Mouse (Mus musculus) CD8-positive naive resting alpha-beta T cell, adult 2 months (primary cell): ENCODE measurements around the gene Phf8.
"Not testable (repeated sequence)": the region's sequence is repeated elsewhere in the genome, so short reads cannot be mapped to it uniquely, and the experiment has no call there.

Experiments used
- DNase-seq, 2 experiments: peaks; one replicate each; pipeline ENCODE4 v3.0.0; 2022; ENCODE audit warnings: low read depth in 2 of 2, low spot score in 2 of 2

The Phf8 gene

DNA sequence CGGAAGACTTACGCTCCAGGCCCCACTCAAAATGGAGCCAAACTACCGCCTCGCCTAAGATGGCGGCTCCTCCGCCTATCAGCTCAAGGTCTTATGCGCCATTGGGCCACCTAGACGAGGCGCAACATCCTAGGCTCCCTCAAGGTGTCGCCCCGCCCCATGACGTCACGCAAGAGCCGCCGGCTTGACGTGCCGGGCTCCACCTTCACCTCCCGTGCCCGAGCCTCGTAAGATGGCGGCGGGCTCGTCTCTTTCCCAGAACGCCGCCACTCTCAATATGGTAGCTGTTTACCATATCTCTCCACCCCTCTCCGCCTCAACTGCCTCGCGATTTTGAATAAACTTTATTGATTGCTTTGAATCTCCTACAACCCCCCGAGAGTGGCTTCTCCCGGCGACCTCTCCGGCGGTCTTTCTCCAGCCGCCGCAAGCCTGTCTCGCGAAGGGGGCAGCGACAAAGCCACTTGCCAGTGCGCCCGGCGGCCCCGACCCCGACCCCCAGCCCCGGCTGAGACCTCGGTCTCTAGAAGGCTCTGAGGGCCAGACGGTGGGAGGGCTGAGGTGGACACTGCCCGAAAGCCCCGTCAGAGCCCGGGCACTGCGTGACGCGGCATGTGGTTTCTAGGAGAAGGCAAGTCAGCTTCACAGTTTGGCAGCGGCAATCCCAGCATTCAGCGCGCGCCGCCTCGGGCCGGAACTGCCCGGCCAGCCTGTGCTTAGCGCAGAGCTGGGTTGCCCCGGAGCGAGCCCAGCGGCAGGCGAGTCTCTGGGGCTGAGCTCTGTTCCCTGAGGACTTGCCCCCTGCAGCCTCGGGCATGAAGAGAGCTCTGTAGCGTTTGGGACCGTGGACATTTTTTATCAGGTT, at the start of gene Phf8:
Gene Phf8 (plus strand): TSS at position 215 of the 865 bp plus-strand sequence.
- DNase-seq: peak; percentile 92 to 93

DNA sequence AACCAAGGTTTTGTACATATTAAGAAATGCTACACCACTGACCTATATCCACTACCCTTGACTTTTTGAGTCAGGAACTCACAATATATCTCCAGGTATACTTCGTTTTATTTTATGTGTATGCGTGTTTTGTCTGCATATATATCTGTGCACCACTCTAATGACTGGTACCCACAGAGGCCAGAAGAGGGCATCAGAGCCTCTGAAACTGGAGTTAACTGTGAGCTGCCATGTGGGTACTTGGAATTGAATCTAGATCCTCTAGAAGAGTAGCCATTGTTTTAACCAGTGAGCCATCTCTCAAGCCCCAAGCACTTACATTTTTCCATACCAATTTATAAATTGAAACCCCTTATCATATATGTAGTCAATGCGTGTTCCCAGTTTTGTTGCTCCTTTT, 32.3 kb upstream of the Phf8 start:
- DNase-seq: no peak

DNA sequence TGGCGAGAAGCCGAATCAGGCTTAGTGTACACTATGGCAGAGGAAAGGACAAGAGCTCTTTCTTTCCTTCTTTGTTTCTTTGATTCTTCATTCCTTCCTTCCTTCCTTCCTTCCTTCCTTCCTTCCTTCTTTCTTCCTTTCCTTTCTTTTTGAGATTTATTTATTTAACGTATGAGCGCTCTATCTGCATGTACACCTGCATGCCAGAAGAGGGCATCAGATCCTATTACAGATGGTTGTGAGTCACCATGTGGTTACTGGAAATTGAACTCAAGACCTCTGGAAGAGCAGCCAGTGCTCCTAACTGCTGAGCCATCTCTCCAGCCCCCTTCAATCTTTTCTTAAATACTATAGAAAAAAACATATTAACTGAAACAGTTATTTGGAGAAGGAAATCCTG, 27.2 kb upstream of the Phf8 start:
- not testable (repeated sequence) for DNase-seq

DNA sequence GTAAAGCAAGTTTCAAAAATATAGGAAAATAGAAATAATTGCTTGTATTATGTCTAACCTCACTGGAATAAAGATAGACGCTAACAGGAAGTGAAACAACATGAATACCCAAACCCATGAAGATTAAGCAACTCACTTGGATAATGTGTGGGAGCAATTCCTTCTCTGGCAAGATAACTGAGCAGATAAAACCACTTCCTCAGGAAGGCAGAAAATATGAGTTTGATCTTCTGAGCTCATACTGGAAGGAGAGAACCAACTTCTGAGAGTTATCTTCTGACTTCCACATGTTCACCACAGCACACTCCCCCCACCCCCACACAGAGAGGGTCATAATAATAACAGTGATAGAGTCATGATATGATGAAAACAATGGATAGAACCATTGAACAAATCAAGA, 23.9 kb upstream of the Phf8 start:
- DNase-seq: no peak

- no peak for DNase-seq
These were observed 11.9 kb upstream of the Phf8 start for GRCm38 (mm10) chrX:151508536-151508935.

DNA sequence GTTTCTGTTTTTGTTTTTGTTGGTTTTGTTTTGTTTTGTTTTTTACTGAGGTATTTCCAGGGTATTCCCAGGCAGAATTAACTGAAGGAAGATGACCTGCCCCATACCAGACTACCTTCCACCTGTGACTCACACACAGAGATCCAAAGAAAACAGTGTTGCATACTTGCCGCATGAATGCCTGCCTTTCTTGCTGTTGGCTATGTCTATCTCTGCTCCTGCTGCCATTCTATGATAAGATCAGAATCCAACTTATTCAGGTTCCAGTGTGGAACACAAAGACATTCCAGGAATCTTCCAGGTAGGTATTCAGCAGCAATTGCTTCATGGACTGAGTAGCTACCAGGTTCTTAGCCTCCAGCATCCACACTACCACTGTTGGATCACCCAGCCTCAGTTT, 10.6 kb upstream of the Phf8 start:
- no peak for DNase-seq

DNA sequence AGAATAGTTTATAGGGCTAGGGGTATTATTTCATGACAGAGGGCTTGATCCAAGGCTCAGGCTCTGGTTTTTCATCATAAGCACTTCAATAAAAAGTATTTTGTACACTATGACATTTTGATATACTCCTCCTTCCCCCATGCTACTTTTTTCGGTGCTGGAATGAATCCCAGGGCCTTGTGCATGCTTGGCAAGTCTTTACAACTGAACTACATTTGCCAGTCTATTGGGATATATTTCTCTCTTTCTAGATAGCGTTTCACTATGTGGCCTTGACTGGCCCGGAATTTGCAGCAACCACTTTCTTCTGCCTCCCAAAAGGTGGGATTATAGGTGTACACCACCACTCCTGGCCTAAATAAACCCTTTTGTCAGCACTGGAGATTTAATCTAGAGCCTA, 7.4 kb upstream of the Phf8 start:
- DNase-seq: no peak

DNA sequence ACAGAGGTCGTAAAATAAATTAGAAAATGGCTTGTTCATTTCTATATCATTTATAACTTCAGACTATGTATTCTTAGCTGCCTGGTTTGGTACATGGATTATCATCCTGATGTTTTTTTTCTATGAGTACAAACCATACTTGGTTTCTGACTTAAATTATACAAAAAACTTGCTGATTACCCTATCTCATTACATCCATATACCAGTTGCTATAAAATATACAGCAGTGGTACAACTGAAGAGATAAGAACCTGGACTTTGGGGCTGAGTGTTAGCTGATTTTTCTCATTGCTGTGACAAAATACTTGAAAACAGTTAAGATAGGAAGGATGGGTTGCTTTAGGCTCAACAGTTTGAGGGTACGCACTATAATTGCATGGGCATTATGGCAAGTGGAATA, 6.8 kb upstream of the Phf8 start:
- DNase-seq: no peak

- no peak for DNase-seq
These were observed 2.3 kb upstream of the Phf8 start for GRCm38 (mm10) chrX:151518181-151518580.

DNA sequence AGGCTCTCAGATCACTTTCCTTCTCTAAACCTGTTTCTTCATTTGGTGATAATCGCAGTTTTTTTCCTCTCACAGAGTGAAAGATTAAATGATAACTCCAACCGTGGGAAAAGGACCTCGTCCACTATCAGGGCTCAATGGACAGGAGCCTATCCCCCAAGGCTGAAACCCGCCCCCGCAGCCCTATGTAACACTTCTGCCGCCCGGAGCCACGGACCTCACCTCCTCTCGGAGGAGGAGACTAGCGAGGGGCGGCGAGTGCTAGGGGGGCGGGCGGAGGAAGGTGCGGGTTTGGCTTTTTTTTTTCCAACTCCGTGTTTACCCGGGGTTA, 380 bp upstream of the Phf8 start:
- no peak for DNase-seq

GRCm38 (mm10) chrX:151521786-151522522, 1.5 kb downstream of the Phf8 start:
- DNase-seq: peak in 1 of 2 experiments; percentile 5

- DNase-seq: no peak
These were observed 32.9 kb downstream of the Phf8 start for GRCm38 (mm10) chrX:151553356-151553755.

DNA sequence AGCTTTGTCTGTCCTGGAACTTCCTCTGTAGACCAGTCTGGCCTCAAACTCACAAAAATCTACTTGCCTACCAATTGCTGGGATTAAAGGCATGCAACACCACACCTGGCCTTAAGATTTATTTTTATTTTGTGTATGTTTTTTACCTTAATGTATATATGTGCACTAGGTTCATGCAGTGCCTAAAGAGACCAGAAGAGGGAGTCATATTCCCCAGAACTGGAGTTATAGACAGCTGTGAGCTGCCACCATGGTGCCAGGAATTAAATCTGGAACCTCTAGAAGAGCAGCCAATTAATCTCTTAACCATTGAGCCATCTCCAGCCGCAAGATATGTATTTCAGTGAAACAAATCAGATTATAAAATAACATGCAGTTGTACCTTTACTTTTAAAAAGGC, 54.7 kb downstream of the Phf8 start:
- no peak for DNase-seq

DNA sequence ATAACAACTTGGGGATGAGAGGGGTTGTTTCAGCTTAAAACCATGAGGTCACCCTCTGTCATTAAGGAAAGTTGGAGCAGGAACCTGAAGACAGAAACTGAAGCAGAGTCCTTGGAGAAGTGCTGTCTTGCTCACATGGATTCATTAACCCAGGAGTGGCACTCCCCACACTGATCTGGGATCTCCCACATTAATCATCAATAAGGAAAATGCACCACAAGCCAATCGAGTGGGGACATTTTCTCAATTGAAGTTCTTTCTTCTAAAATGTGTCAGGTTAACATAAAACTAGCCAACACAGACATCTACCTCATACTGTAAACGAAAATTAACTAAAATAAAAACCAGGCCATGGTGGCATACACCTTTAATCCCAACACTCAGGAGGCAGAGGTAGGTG, 122.9 kb downstream of the Phf8 start:
- no peak for DNase-seq

GRCm38 (mm10) chrX:151653744-151654143, 133.3 kb downstream of the Phf8 start:
- no peak for DNase-seq

GRCm38 (mm10) chrX:151674492-151675171, 154.2 kb downstream of the Phf8 start:
- no peak for DNase-seq
